Mouse (Mus musculus): ENCODE results near the gene Il33. TPM values are rescaled to one million over a fixed set of nuclear protein-coding genes. Genes with fewer than 3 reads are reported as not detected.
A peak's percentile ranks its signal among the peaks of the same experiment; 100 is the strongest.
"Not testable (repeated sequence)": the region's sequence is repeated elsewhere in the genome, so short reads cannot be mapped to it uniquely, and the experiment has no call there.

The Il33 gene
- total RNA-seq, 2 experiments from 2014 or later, result 4.0 to 5.6 TPM

DNA sequence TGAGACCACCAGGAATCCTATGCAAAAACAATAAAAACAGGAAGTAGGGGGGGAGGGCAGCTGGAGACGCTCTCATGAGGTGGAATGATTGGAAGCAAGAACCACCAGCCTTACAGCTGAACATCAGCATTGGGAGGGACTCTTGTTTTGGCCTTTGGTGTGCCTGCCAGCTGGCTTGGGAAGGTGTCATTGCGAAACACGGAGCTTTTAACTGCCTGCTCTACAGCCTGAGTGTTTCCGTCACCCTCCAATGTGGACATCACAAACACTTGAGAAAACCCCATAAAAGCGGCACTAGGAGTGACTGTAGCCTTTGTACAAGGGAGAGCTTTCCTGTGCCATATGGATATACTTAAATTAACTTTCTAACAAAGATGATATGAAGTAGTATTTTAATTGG, 5.4 kb downstream of the Il33 start:
- intact Hi-C loops (cut with DNase I), result no loop called here
- peak; percentile 72 to 82 for DNase-seq

GRCm38 (mm10) chr19:29937445-29937844, 12.5 kb downstream of the Il33 start:
- intact Hi-C loops (cut with DNase I), result no loop called here
- DNase-seq, result no peak

GRCm38 (mm10) chr19:29940239-29940638, 15.3 kb downstream of the Il33 start:
- intact Hi-C loops (cut with DNase I), result no loop called here

DNA sequence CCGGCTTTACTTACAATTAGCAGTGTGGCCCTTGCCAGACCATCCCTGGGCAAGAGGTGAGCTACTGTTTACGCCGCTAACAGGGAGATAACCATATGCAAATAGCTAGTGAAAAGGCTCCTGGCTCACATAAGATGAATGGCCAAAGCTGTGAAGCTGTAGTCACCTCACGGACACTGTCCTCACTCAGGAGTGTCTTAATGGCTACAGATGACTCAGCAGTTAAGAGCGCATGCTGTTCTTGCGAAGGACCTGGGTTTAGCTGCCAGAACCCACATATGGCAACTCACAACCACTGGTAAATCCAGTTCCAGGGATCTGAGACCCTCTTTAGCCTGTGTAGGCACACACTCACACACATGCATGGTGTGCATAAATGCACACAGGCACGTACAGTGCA, 16.3 kb downstream of the Il33 start:
- DNase-seq, result no peak
- intact Hi-C loops (cut with DNase I), result no loop called here

More at GRCm38 (mm10) chr19:29940239-29940638, 15.3 kb downstream of the Il33 start:
- no peak for DNase-seq

DNA sequence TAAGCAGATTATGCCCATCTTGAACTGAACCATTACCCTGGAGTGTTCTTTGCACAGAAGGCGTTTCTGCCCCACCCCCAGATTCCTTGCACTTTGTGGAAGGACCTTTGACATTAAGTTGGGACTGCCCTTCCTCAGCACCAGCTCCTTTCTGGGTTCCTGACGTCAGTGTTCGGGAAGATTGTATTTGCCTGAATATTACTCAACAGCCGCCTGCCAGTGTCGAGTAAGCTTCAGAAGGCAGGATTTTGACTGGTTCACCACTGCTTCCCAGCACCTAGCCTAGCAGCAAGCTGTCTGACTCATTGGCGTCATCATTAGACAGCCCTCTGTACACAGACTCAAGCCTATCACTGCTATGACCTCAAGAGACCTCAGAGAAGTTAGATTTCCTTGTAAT, 17.4 kb downstream of the Il33 start:
- intact Hi-C loops (cut with DNase I), result no loop called here
- DNase-seq, result no peak

- intact Hi-C loops (cut with DNase I), result no loop called here
- DNase-seq, result no peak
Measured at GRCm38 (mm10) chr19:29944426-29944825, 19.5 kb downstream of the Il33 start.

- DNase-seq; intact Hi-C loops (cut with DNase I): not testable (repeated sequence)
Measured at GRCm38 (mm10) chr19:29944935-29945334, 20.0 kb downstream of the Il33 start.

GRCm38 (mm10) chr19:29945557-29946422, 20.9 kb downstream of the Il33 start:
- no peak for DNase-seq
- intact Hi-C loops (cut with DNase I), result no loop called here

DNA sequence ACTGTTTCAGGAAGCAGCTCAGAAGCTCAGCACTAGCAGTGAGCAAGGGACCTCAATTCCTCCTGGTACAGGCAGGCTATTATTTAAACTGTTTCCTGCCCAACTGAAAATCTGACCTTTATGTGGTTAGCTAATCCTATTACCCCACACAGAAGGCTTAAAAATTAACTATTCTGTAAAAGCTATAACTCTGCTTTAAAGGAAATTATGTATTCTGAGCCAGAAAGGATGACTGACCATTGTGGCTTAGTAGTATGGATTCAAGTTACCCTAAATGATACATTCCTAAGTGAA, 21.5 kb downstream of the Il33 start:
- intact Hi-C loops (cut with DNase I), result no loop called here
- no peak for DNase-seq

- intact Hi-C loops (cut with DNase I), result no loop called here
- no peak for DNase-seq
Measured at GRCm38 (mm10) chr19:29947056-29947455, 22.1 kb downstream of the Il33 start.

GRCm38 (mm10) chr19:29947891-29948801, 23.2 kb downstream of the Il33 start:
- peak; percentile 81 to 82 for DNase-seq
- intact Hi-C loops (cut with DNase I), result no loop called here

DNA sequence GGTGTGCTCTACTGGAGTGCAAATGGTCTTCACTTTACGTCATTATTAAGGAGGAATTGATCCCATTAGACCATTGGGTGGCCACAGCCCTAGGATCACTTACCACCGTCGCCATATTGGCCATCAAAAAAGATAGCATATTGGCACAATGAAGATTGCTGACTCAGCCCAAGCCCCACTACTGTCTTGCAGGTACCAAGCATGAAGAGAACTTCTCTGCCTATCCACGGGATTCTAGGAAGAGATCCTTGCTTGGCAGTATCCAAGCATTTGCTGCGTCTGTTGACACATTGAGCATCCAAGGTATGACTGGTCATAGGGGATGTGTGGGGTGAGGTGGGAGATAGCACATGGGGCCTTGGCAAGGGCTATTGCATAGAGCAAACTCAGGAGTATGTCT, 27.6 kb downstream of the Il33 start:
- no peak for DNase-seq
- intact Hi-C loops (cut with DNase I), result no loop called here

- intact Hi-C loops (cut with DNase I), result no loop called here
- no peak for DNase-seq
Measured at GRCm38 (mm10) chr19:29953833-29954232, 28.9 kb downstream of the Il33 start.

- no peak for DNase-seq
- intact Hi-C loops (cut with DNase I), result no loop called here
Measured at GRCm38 (mm10) chr19:29955454-29955853, 30.5 kb downstream of the Il33 start.

DNA sequence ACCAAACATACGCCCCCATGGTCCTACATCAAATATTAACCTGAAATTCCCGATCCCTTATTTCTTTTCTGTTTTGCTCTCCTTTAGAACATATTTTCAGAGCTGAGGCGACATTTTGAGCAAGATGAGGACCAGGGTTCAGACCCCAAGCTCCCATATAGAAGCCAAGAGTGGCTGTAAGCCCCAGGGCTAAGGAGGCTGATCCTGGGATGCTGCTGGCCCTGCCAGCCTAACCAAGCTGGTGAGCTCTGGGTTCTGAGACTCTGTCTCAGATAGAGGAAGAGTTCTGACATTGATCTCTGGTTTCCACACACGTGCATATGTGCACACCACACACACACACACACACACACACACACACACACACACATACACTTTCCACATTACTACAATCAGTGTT, 36.0 kb downstream of the Il33 start:
- intact Hi-C loops (cut with DNase I), result no loop called here
- no peak for DNase-seq

- intact Hi-C loops (cut with DNase I), result no loop called here
- no peak for DNase-seq
Measured at GRCm38 (mm10) chr19:29961842-29962241, 36.9 kb downstream of the Il33 start.

GRCm38 (mm10) chr19:29963598-29964092, 38.7 kb downstream of the Il33 start:
- DNase-seq, result no peak
- intact Hi-C loops (cut with DNase I), result no loop called here

DNA sequence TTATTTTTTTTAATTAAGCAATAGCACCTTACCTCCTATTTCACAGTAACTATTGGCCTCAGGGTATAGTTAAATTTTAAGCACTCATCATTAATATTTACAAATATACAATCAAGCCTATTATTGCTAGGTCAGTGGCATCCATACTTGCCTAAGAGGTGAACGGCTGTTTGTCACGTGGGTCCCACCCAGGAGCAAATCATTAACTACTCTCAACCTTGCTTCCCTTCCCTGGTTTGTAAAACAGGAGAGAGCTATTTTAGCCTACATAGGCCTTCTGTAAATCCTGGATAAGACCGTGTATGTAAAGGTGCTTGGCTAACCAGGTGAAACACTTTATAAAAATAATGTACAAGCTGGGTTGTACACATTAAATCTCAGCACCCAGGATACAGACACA, 43.0 kb downstream of the Il33 start:
- no peak for DNase-seq
- intact Hi-C loops (cut with DNase I), result no loop called here

DNA sequence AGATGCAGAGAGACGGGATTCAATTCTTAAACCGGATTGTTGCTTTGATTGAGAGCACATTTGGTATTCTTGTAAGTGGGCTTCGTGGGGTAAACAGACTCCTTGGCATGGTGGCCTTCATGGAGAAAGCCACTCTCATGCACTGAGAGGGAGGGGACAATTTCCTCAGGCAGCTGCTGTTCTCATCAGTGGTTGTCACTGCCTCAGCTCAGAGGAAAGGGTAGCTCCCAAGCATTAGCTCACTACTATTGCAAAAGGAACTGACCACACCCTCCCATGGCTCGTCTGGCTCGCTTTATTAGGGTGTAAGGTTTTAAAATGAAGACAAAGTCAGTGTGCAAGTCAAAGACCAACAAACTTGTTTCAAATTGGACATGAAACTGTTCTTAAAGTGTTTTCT, 48.5 kb downstream of the Il33 start:
- intact Hi-C loops (cut with DNase I), result no loop called here
- DNase-seq, result peak; percentile 23 to 39

DNA sequence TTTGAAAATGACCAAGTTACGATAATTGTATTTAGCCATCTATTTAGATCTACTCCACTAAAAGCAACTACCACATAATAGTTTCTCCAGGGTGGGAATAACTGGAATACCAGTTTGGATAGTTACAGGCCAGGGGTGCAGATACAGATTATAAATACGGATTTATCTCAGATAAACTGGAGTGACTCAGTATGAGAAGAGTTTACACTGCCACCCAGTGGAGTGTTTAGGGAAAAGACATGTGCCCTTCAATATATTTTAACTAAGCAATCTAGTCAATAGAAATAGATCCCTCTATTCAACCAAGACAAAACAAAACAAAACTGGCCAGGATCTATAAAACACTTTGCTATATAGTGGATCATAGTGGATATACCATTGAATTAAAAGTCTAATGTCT, 53.9 kb downstream of the Il33 start:
- intact Hi-C loops (cut with DNase I), result loop anchor here (2.0 to 5.0 kb wide), 2 partner anchors 154 to 297 kb away; no protein-coding TSS in a partner anchor
- no peak for DNase-seq

- intact Hi-C loops (cut with DNase I), result loop anchor here (2.0 to 5.0 kb wide), 2 partner anchors 155 to 297 kb away; no protein-coding TSS in a partner anchor
- no peak for DNase-seq
Measured at GRCm38 (mm10) chr19:29979452-29980089, 54.7 kb downstream of the Il33 start.

Measured in gastrocnemius, postnatal 36 days (tissue).